19 mouse cellular contexts compared by ENCODE assay signal in genomic region chr3:101811931-101812330, GRCm38 (mm10). TPM values are rescaled to one million over a fixed set of nuclear protein-coding genes. Genes with fewer than 3 reads are reported as not detected.
DNase-seq lines count a peak whose midpoint lies in the region; ATAC-seq and TF ChIP-seq lines count a peak whose summit lies in the region.
"Had no signal": no experiment of that assay in that cellular context is flagged by ENCODE, and none has a peak within 500 bp of the region (broad histone marks: within the 10 kb centered on the region; RNA-seq: fewer than 3 reads in every experiment).

No protein-coding gene starts in this region.

- no peak overlapping the region for H3K4me2 ChIP-seq in forebrain, embryonic 11.5 days (ENCODE audit: low read depth, low read length, severe bottlenecking)
- no peak overlapping the region for H3K4me2 ChIP-seq in forebrain, embryonic 15.5 days (replicated peaks)
- H3K4me2 ChIP-seq in limb, embryonic 11.5 days (ENCODE audit: low read depth, severe bottlenecking), result no peak overlapping the region
- H3K4me2 ChIP-seq in CH12.LX (ENCODE audit: insufficient read depth, low read depth, poor library complexity, severe bottlenecking), result peak overlapping the region; percentile 24; the same call in 1 of the 2 replicates
- no peak overlapping the region for H3K4me2 ChIP-seq in limb, embryonic 13.5 days (replicated peaks)
- H3K4me2 ChIP-seq: embryonic facial prominence, embryonic 12.5 days; kidney, embryonic 15.5 days; liver, embryonic 15.5 days; midbrain, embryonic 13.5 days; neural tube, embryonic 13.5 days had no signal

- H3K9ac ChIP-seq in forebrain, embryonic 11.5 days (ENCODE audit: low read length), result peak overlapping the region; percentile 3; the same call in 1 of the 2 replicates
- H3K9ac ChIP-seq in forebrain, embryonic 15.5 days (replicated peaks), result no peak overlapping the region
- peak overlapping the region; percentile 22; the same call in 1 of the 2 replicates for H3K9ac ChIP-seq in limb, embryonic 11.5 days (ENCODE audit: low read length)
- no peak overlapping the region for H3K9ac ChIP-seq in CH12.LX (ENCODE audit: insufficient read depth, low read depth)
- H3K9ac ChIP-seq in limb, embryonic 13.5 days, result no peak overlapping the region
- H3K9ac ChIP-seq: embryonic facial prominence, embryonic 12.5 days; kidney, embryonic 15.5 days; liver, embryonic 15.5 days; midbrain, embryonic 13.5 days; neural tube, embryonic 13.5 days had no signal

- H3K9me3 ChIP-seq in forebrain, embryonic 11.5 days (ENCODE audit: control insufficient read depth, low read length), result no peaks in the 10 kb centered on the region
- no peaks in the 10 kb centered on the region for H3K9me3 ChIP-seq in forebrain, embryonic 15.5 days
- H3K9me3 ChIP-seq in limb, embryonic 11.5 days (ENCODE audit: control insufficient read depth, low read length), result no peaks in the 10 kb centered on the region
- H3K9me3 ChIP-seq in limb, embryonic 10.5 days (replicated peaks), result no peaks in the 10 kb centered on the region
- H3K9me3 ChIP-seq in CH12.LX (replicated peaks; ENCODE audit: low read length), result no peaks in the 10 kb centered on the region
- H3K9me3 ChIP-seq in limb, embryonic 13.5 days, result no peaks in the 10 kb centered on the region
- H3K9me3 ChIP-seq: embryonic facial prominence, embryonic 12.5 days; kidney, embryonic 15.5 days; liver, embryonic 15.5 days; midbrain, embryonic 13.5 days; neural tube, embryonic 13.5 days had no signal

- no peaks in the 10 kb centered on the region for H3K27me3 ChIP-seq in forebrain, embryonic 11.5 days (ENCODE audit: control insufficient read depth, insufficient read depth, low read length)
- no peaks in the 10 kb centered on the region for H3K27me3 ChIP-seq in forebrain, embryonic 15.5 days
- H3K27me3 ChIP-seq in limb, embryonic 11.5 days (ENCODE audit: control insufficient read depth, insufficient read depth, low read length), result no peaks in the 10 kb centered on the region
- H3K27me3 ChIP-seq in limb, embryonic 10.5 days (ENCODE audit: low read depth, poor library complexity, severe bottlenecking), result no peaks in the 10 kb centered on the region
- H3K27me3 ChIP-seq in CH12.LX (replicated peaks), result no peaks in the 10 kb centered on the region
- no peaks in the 10 kb centered on the region for H3K27me3 ChIP-seq in limb, embryonic 13.5 days
- H3K27me3 ChIP-seq: embryonic facial prominence, embryonic 12.5 days; kidney, embryonic 15.5 days; liver, embryonic 15.5 days; midbrain, embryonic 13.5 days had no signal

- WGBS in forebrain, embryonic 11.5 days, result 71% methylated on average over 4 of the region's 4 CpGs
- WGBS in forebrain, embryonic 15.5 days, result 69% methylated on average over 4 of the region's 4 CpGs
- 55% methylated on average over 4 of the region's 4 CpGs for WGBS in limb, embryonic 11.5 days
- WGBS in limb, embryonic 10.5 days, result 74% methylated on average over 4 of the region's 4 CpGs
- WGBS in limb, embryonic 13.5 days, result 56% methylated on average over 4 of the region's 4 CpGs

- TF ChIP-seq RAD21 in CH12.LX (IDR thresholded peaks at IDR 0.05; ENCODE audit: low read depth, low read length), result no peak

- no peaks in the 10 kb centered on the region for H3K4me1 ChIP-seq in forebrain, embryonic 11.5 days (replicated peaks; ENCODE audit: control insufficient read depth, insufficient read depth, low read length)
- H3K4me1 ChIP-seq in forebrain, embryonic 15.5 days, result peaks cover 6% of the 10 kb centered on the region
- no peaks in the 10 kb centered on the region for H3K4me1 ChIP-seq in limb, embryonic 11.5 days (ENCODE audit: control insufficient read depth, insufficient read depth, low read length)
- peaks cover 12% of the 10 kb centered on the region; the same call in 1 of the 2 replicates for H3K4me1 ChIP-seq in limb, embryonic 10.5 days
- peaks cover 3 to 9% of the 10 kb centered on the region in 2 experiments for H3K4me1 ChIP-seq in CH12.LX (ENCODE audit: control insufficient read depth in 1 of 2, insufficient read depth in 2 of 2)
- peaks cover 8% of the 10 kb centered on the region for H3K4me1 ChIP-seq in limb, embryonic 13.5 days
- H3K4me1 ChIP-seq: embryonic facial prominence, embryonic 12.5 days; liver, embryonic 15.5 days had no signal

- in situ Hi-C loops in CH12.LX (cut with MboI; ENCODE audit: low pct_ligation_motif_present, low pct_unique_long_range_greater_than_20kb, low sequenced_read_pairs), result loop anchor here (25.0 kb wide), 2 partner anchors 500 to 850 kb away; partner anchors contain the start of gene Ttf2

- no peak for TF ChIP-seq EP300 in CH12.LX (IDR thresholded peaks at IDR 0.05; ENCODE audit: low read length)

- H3K27ac ChIP-seq in forebrain, embryonic 11.5 days (ENCODE audit: low read depth, low read length), result no peak overlapping the region
- no peak overlapping the region for H3K27ac ChIP-seq in forebrain, embryonic 15.5 days (replicated peaks)
- H3K27ac ChIP-seq in limb, embryonic 11.5 days (replicated peaks; ENCODE audit: low read depth, low read length), result no peak overlapping the region
- H3K27ac ChIP-seq in limb, embryonic 10.5 days, result no peak overlapping the region; the same call in 1 of the 2 replicates
- H3K27ac ChIP-seq in CH12.LX (ENCODE audit: insufficient read depth, low read depth), result no peak overlapping the region
- H3K27ac ChIP-seq in limb, embryonic 13.5 days, result no peak overlapping the region
- H3K27ac ChIP-seq: embryonic facial prominence, embryonic 12.5 days; kidney, embryonic 15.5 days; liver, embryonic 15.5 days; macrophage; midbrain, embryonic 13.5 days; neural tube, embryonic 13.5 days had no signal

- no peaks in the 10 kb centered on the region for H3K36me3 ChIP-seq in forebrain, embryonic 11.5 days (ENCODE audit: control insufficient read depth, insufficient read depth, low read length)
- H3K36me3 ChIP-seq in forebrain, embryonic 15.5 days, result no peaks in the 10 kb centered on the region
- H3K36me3 ChIP-seq in limb, embryonic 11.5 days (ENCODE audit: control insufficient read depth, insufficient read depth, low read length), result no peaks in the 10 kb centered on the region
- no peaks in the 10 kb centered on the region for H3K36me3 ChIP-seq in limb, embryonic 10.5 days
- H3K36me3 ChIP-seq in CH12.LX (replicated peaks in 1 of 2; ENCODE audit: control insufficient read depth in 1 of 2, insufficient read depth in 1 of 2, low read length in 1 of 2), result peaks cover 0 to 15% of the 10 kb centered on the region in 2 experiments
- no peaks in the 10 kb centered on the region for H3K36me3 ChIP-seq in limb, embryonic 13.5 days
- H3K36me3 ChIP-seq: embryonic facial prominence, embryonic 12.5 days; kidney, embryonic 15.5 days; liver, embryonic 15.5 days; midbrain, embryonic 13.5 days; neural tube, embryonic 13.5 days had no signal

- no peak for TF ChIP-seq POLR2A in CH12.LX (IDR thresholded peaks at IDR 0.05; ENCODE audit: low read depth, low read length)

- ATAC-seq in forebrain, embryonic 11.5 days (replicated peaks; ENCODE audit: low FRiP score), result 0 out of 2 replicates have a peak, but pooled peaks have one; percentile 5
- no peak for ATAC-seq in forebrain, embryonic 15.5 days (replicated peaks)
- ATAC-seq in limb, embryonic 11.5 days (ENCODE audit: insufficient number of reproducible peaks, low FRiP score, low TSS enrichment, low read depth), result no peak
- 0 out of 2 replicates have a peak, but pooled peaks have one; percentile 13 for ATAC-seq in limb, embryonic 13.5 days (ENCODE audit: low FRiP score, low read depth)

- no peak for DNase-seq in forebrain, embryonic 11.5 days (ENCODE audit: low spot score)
- no peak for DNase-seq in limb, embryonic 11.5 days (ENCODE audit: low spot score)
- DNase-seq in limb, embryonic 10.5 days (ENCODE audit: low spot score), result no peak
- DNase-seq in CH12.LX (ENCODE audit: extremely low read depth), result no peak
- DNase-seq in spleen, postnatal 4 days (ENCODE audit: low spot score in 2 of 2), result no peak

- no peak for TF ChIP-seq CTCF in CH12.LX (conservative IDR thresholded peaks at IDR 0.05 in 1 of 2, IDR thresholded peaks at IDR 0.05 in 1 of 2; ENCODE audit: low read depth in 2 of 2, low read length in 2 of 2)

- dilution Hi-C loops in CH12.LX (cut with MboI; ENCODE audit: extremely low pct_ligation_motif_present, extremely low pct_unique_long_range_greater_than_20kb, low sequenced_read_pairs), result no loop called here

- no peak overlapping the region for H3K4me3 ChIP-seq in forebrain, embryonic 11.5 days (ENCODE audit: low read depth, low read length)
- no peak overlapping the region for H3K4me3 ChIP-seq in forebrain, embryonic 15.5 days
- H3K4me3 ChIP-seq in limb, embryonic 11.5 days (ENCODE audit: low read depth, low read length), result no peak overlapping the region
- no peak overlapping the region for H3K4me3 ChIP-seq in limb, embryonic 10.5 days
- no peak overlapping the region for H3K4me3 ChIP-seq in CH12.LX (replicated peaks in 1 of 3; ENCODE audit: low read depth in 2 of 3, low read length in 2 of 3, poor library complexity in 1 of 3)
- H3K4me3 ChIP-seq in limb, embryonic 13.5 days, result no peak overlapping the region
- H3K4me3 ChIP-seq: embryonic facial prominence, embryonic 12.5 days; erythroblast, embryonic 14.5 days; kidney, embryonic 15.5 days; liver, embryonic 15.5 days; midbrain, embryonic 13.5 days; neural tube, embryonic 13.5 days had no signal

- no peaks in the 10 kb centered on the region for H3K79me2 ChIP-seq in CH12.LX (replicated peaks; ENCODE audit: control insufficient read depth, extremely low read depth, insufficient read depth, poor library complexity, severe bottlenecking)

TF ChIP-seq in CH12.LX, 34 proteins besides CTCF, POLR2A, EP300 and RAD21 (continues in another document):
- TF ChIP-seq SMC3 (IDR thresholded peaks at IDR 0.05; ENCODE audit: low read depth, low read length) (no peak), ZNF384 (IDR thresholded peaks at IDR 0.05; ENCODE audit: low read depth, low read length) (no peak), BHLHE40 (IDR thresholded peaks at IDR 0.05; ENCODE audit: low read depth, low read length) (no peak), USF2 (conservative IDR thresholded peaks at IDR 0.05; ENCODE audit: low read depth, low read length) (no peak), MAFK (IDR thresholded peaks at IDR 0.05; ENCODE audit: insufficient replicate concordance, low read length) (no peak), JUN (IDR thresholded peaks at IDR 0.05; ENCODE audit: insufficient read depth, low read depth, low read length) (no peak), MEF2A (IDR thresholded peaks at IDR 0.05; ENCODE audit: borderline replicate concordance, low read depth, low read length) (no peak), CHD2 (IDR thresholded peaks at IDR 0.05; ENCODE audit: low read length) (no peak)

RNA-seq across cellular contexts. Expression of gene Mab21l3, which starts 36.8 kb away (rescaled TPM):
- 0.92 and 1.2 TPM in 2 replicates for polyA plus RNA-seq in forebrain, embryonic 11.5 days (2014; fragmentation: Nextera tagmentation; extraction: Ambion mirVana)
- polyA plus RNA-seq in forebrain, embryonic 15.5 days (2015; fragmentation: Nextera tagmentation; extraction: Ambion mirVana), result 0.32 and 0.56 TPM in 2 replicates
- polyA plus RNA-seq in limb, embryonic 11.5 days (2014; fragmentation: Nextera tagmentation; extraction: Ambion mirVana), result 0.79 and 1.1 TPM in 2 replicates
- 0.31 and 1.0 TPM in 2 replicates for polyA plus RNA-seq in limb, embryonic 10.5 days (2016; fragmentation: Nextera tagmentation; extraction: Ambion mirVana)
- total RNA-seq in CH12.LX (2012; rRNA removed), result 2.0 and 2.8 TPM in 2 replicates
- 3.4 and 3.5 TPM in 2 replicates for total RNA-seq in CH12.LX (2014; rRNA removed)
- polyA plus RNA-seq in CH12.LX (2012; ENCODE audit: insufficient read length, low read depth), result 1.9 and 2.1 TPM in 2 replicates
- 1.3 and 1.5 TPM in 2 replicates for polyA plus RNA-seq in limb, embryonic 13.5 days (2015; fragmentation: Nextera tagmentation; extraction: Ambion mirVana)
- total RNA-seq: gastrocnemius, postnatal 25 days; heart, adult 8-10 months; hematopoietic stem cell, adult 5-6 weeks; MEL had no signal
- polyA plus RNA-seq: activated CD4-positive, CD25-positive, alpha-beta regulatory T cell, adult 4 months; erythroblast, embryonic 14.5 days; liver, embryonic 15.5 days had no signal

Comparison
In these comparisons a context has a peak if more than half of its experiments do, and no peak if none do; other contexts are left out.
1. ATAC-seq: peak in forebrain, embryonic 11.5 days (single experiment) and limb, embryonic 13.5 days (single experiment); none in forebrain, embryonic 15.5 days (single experiment) and limb, embryonic 11.5 days (single experiment).
2. H3K9ac ChIP-seq: peak in forebrain, embryonic 11.5 days (single experiment) and limb, embryonic 11.5 days (single experiment); none in forebrain, embryonic 15.5 days (single experiment), CH12.LX (single experiment) and limb, embryonic 13.5 days (single experiment).